Mouse (Mus musculus): Measurements from ENCODE around the gene Mkln1. TPM values are rescaled to one million over a fixed set of nuclear protein-coding genes. Genes with fewer than 3 reads are reported as not detected.
A peak's percentile ranks its signal among the peaks of the same experiment; 100 is the strongest.

Gene Mkln1
- polyA plus RNA-seq, 1 experiment from 2014 or later: 154 TPM

DNA sequence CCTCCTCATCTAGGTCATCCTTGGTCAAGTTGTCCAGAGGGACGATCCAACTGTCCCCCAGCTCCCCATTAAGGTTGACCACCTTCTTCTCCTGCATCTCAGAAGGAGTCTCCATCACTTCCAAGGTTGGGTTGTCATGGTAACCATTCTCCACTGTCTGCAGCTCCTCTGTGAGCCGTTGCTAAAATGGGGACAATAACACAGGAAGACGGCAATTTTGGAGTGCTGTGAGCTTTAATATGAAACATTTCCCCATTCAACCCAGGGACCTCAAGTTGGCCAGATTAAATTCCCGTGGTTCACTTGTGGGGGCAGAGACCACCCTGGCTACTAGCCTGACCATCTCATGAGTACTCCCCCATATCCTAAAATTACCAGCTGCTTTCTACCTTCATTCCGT is 124.5 kb downstream of the Mkln1 start:
- Histone ChIP-seq H3K4me1 (ENCODE audit: control insufficient read depth, insufficient read depth, low read length) (no peaks in the 10 kb centered on the region), H3K36me3 (ENCODE audit: control insufficient read depth, insufficient read depth, low read length) (peaks cover 41% of the 10 kb centered on the region), H3K27ac (replicated peaks; ENCODE audit: low read depth, low read length) (no peak overlapping the region), H3K27me3 (ENCODE audit: control insufficient read depth, insufficient read depth, low read length) (no peaks in the 10 kb centered on the region), H3K4me3 (replicated peaks; ENCODE audit: low read depth, low read length) (no peak overlapping the region), H3K9me3 (ENCODE audit: control insufficient read depth, low read length) (no peaks in the 10 kb centered on the region), H3K4me2 (ENCODE audit: low read length) (no peak overlapping the region), H3K9ac (replicated peaks; ENCODE audit: low read length) (no peak overlapping the region)
- no peak for ATAC-seq (ENCODE audit: low FRiP score, low TSS enrichment)
- WGBS: 49% methylated on average over 5 of the region's 5 CpGs
- peak; percentile 57 for DNase-seq

DNA sequence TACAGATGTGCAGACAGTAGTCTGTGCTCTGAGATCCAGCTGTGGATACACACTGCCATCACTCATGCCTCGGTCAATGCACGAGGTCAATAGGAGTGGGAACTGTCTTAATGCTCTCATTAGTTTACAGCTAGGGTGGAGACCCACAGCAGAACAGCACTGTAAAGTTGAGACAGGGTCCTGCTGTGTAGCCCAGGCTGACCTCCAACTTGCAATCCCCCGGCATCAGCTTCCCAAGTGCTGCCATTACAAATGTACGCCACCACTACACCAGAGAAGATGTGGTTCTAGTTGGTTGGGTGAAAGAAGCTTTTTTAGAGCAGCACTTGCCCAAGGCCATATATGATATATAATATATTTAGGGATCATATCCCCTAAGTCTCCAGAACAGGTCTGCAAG is 125.1 kb downstream of the Mkln1 start:
- no peaks in the 10 kb centered on the region for H3K27me3 ChIP-seq (ENCODE audit: control insufficient read depth, insufficient read depth, low read length)
- H3K36me3 ChIP-seq (ENCODE audit: control insufficient read depth, insufficient read depth, low read length): peaks cover 46% of the 10 kb centered on the region
- no peak overlapping the region for H3K4me2 ChIP-seq (ENCODE audit: low read length)
- DNase-seq (no peak), ATAC-seq (ENCODE audit: low FRiP score, low TSS enrichment) (no peak)
- no peak overlapping the region for H3K9ac ChIP-seq (replicated peaks; ENCODE audit: low read length)
- 95% methylated on average over 4 of the region's 4 CpGs for WGBS
- H3K4me1 ChIP-seq (ENCODE audit: control insufficient read depth, insufficient read depth, low read length): no peaks in the 10 kb centered on the region
- H3K27ac ChIP-seq (replicated peaks; ENCODE audit: low read depth, low read length): no peak overlapping the region
- H3K9me3 ChIP-seq (ENCODE audit: control insufficient read depth, low read length): no peaks in the 10 kb centered on the region
- H3K4me3 ChIP-seq (replicated peaks; ENCODE audit: low read depth, low read length): no peak overlapping the region

DNA sequence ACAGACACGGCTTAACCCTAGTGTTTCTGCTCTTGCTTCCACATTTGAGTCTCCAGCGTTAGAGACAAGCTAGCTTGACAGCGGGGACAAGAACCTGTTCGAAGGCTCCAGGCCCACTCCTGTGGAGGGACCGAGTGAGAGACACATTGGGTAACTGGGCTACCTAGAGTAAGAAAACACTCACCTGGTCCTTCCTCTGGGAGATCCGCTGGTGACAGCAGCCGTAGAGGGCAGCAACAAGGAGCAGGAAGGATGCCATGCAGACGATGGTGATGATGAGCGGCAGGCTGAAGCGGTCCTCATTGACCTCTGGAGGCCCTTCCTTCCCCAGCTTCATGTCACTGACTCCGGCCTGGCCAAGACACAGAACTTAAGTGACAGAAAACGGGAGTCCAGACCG is 125.6 kb downstream of the Mkln1 start:
- no peak for ATAC-seq (ENCODE audit: low FRiP score, low TSS enrichment)
- no peak for DNase-seq
- no peaks in the 10 kb centered on the region for H3K4me1 ChIP-seq (ENCODE audit: control insufficient read depth, insufficient read depth, low read length)
- no peaks in the 10 kb centered on the region for H3K27me3 ChIP-seq (ENCODE audit: control insufficient read depth, insufficient read depth, low read length)
- H3K4me2 ChIP-seq (ENCODE audit: low read length): no peak overlapping the region
- no peak overlapping the region for H3K27ac ChIP-seq (replicated peaks; ENCODE audit: low read depth, low read length)
- no peak overlapping the region for H3K4me3 ChIP-seq (replicated peaks; ENCODE audit: low read depth, low read length)
- WGBS: 95% methylated on average over 13 of the region's 13 CpGs
- peaks cover 46% of the 10 kb centered on the region for H3K36me3 ChIP-seq (ENCODE audit: control insufficient read depth, insufficient read depth, low read length)
- H3K9me3 ChIP-seq (ENCODE audit: control insufficient read depth, low read length): no peaks in the 10 kb centered on the region
- no peak overlapping the region for H3K9ac ChIP-seq (replicated peaks; ENCODE audit: low read length)

DNA sequence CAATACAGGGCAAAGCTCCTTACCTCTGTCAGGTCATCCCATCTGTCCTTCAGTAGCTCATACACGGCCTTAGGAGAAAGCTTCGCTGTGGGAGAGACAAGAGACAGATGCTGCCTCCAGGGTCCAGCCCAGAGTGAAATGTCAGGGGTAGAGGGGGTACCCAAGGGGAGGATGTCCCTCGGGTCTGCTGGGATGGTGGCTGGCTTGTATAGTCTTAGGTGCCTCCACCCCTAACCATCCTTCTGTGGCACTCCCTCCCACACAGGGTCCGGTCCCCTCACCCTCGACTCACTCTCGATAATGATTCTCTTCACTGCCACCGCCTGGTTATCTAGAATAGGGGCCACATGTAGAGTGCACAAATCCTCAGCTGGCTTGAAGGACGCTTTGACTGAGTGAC is 126.1 kb downstream of the Mkln1 start:
- DNase-seq (no peak), ATAC-seq (ENCODE audit: low FRiP score, low TSS enrichment) (peak; percentile 53; the same call in 1 of the 2 replicates)
- H3K27me3 ChIP-seq (ENCODE audit: control insufficient read depth, insufficient read depth, low read length): no peaks in the 10 kb centered on the region
- no peak overlapping the region for H3K27ac ChIP-seq (replicated peaks; ENCODE audit: low read depth, low read length)
- no peaks in the 10 kb centered on the region for H3K4me1 ChIP-seq (ENCODE audit: control insufficient read depth, insufficient read depth, low read length)
- no peak overlapping the region for H3K4me2 ChIP-seq (ENCODE audit: low read length)
- no peak overlapping the region for H3K4me3 ChIP-seq (replicated peaks; ENCODE audit: low read depth, low read length)
- WGBS: 89% methylated on average over 8 of the region's 8 CpGs
- no peak overlapping the region for H3K9ac ChIP-seq (replicated peaks; ENCODE audit: low read length)
- peaks cover 46% of the 10 kb centered on the region for H3K36me3 ChIP-seq (ENCODE audit: control insufficient read depth, insufficient read depth, low read length)
- H3K9me3 ChIP-seq (ENCODE audit: control insufficient read depth, low read length): no peaks in the 10 kb centered on the region

DNA sequence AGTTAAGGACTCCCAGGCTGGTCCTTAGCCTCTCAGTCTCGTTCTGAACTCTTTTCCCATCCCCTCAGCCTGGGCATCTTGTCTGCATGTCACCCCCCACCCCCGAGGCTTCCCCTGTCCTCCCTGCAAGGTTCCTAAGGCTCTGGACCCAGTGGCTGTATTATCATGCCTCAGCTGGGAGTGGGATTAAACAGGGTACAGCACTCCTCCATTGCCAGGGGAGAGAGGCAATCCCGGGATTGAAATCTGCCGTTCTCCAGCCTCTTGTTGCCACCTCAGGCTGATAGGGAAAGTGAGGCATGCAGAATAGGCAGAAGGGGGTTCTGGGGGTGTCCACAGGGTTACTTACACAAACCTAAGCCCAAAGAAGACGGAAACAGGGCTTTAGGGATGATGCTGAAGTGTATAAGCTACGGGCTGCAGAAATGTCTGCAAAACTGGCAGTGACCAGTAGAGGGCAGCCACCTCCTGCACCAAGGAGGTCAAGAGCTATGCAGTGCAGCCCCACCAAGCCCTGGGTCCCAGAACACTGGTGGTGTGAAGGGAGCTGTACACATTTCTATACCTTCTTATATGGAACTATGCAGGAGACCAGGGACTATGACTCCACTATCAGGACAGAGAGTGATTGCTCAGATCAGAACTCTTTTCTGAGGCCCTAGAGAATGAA is 126.8 kb downstream of the Mkln1 start:
- DNase-seq (peak; percentile 88), ATAC-seq (ENCODE audit: low FRiP score, low TSS enrichment) (0 out of 2 replicates have a peak, but pooled peaks have one; percentile 46)
- peaks cover 46% of the 10 kb centered on the region for H3K36me3 ChIP-seq (ENCODE audit: control insufficient read depth, insufficient read depth, low read length)
- H3K27me3 ChIP-seq (ENCODE audit: control insufficient read depth, insufficient read depth, low read length): no peaks in the 10 kb centered on the region
- no peak overlapping the region for H3K4me2 ChIP-seq (ENCODE audit: low read length)
- no peak overlapping the region for H3K27ac ChIP-seq (replicated peaks; ENCODE audit: low read depth, low read length)
- no peak overlapping the region for H3K9ac ChIP-seq (replicated peaks; ENCODE audit: low read length)
- H3K4me1 ChIP-seq (ENCODE audit: control insufficient read depth, insufficient read depth, low read length): no peaks in the 10 kb centered on the region
- 66% methylated on average over 6 of the region's 6 CpGs for WGBS
- H3K4me3 ChIP-seq (replicated peaks; ENCODE audit: low read depth, low read length): no peak overlapping the region
- H3K9me3 ChIP-seq (ENCODE audit: control insufficient read depth, low read length): no peaks in the 10 kb centered on the region

DNA sequence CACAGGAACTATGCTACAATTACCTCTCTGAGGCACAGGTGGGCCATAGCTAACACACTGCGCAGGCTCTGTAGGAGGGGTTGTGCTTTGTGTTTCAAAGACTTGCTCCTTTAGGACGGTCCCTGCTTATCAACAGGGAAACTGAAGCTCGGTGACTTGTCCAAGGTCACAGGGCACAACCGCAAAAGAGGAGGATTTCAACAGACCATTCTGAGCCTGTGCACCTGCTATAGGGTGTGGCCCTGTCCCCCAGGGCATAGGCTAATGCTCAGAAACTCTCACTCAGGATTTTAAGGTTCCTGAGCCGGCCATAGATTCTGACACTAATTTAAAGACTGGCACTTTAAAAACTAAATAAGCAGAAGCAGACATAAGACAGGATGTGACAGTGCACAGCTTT is 128.4 kb downstream of the Mkln1 start:
- ATAC-seq (ENCODE audit: low FRiP score, low TSS enrichment): no peak
- Histone ChIP-seq H3K9ac (replicated peaks; ENCODE audit: low read length) (no peak overlapping the region), H3K36me3 (ENCODE audit: control insufficient read depth, insufficient read depth, low read length) (peaks cover 43% of the 10 kb centered on the region), H3K27ac (replicated peaks; ENCODE audit: low read depth, low read length) (no peak overlapping the region), H3K4me2 (ENCODE audit: low read length) (no peak overlapping the region), H3K9me3 (ENCODE audit: control insufficient read depth, low read length) (no peaks in the 10 kb centered on the region), H3K4me3 (replicated peaks; ENCODE audit: low read depth, low read length) (no peak overlapping the region), H3K27me3 (ENCODE audit: control insufficient read depth, insufficient read depth, low read length) (no peaks in the 10 kb centered on the region), H3K4me1 (ENCODE audit: control insufficient read depth, insufficient read depth, low read length) (no peaks in the 10 kb centered on the region)
- DNase-seq: no peak
- WGBS: 96% methylated on average over 5 of the region's 5 CpGs

DNA sequence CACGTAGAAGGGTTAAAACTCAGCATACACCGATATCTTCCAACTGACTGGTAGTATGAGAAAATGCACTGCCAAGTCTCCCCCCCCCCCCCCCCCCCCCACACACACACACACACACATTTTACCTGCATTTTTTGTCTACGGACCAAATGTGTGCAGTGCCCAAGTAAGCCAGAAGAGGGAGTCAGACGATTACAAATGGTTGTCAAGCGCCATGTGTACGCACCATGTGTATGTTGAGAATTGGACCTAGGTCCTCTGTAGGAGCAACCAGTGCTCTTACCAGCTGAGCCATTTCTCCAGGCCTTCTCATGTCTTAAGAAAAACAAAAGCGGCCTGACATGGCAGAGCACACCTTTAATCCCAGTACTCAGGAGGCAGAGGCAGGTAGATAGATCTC is 129.4 kb downstream of the Mkln1 start:
- DNase-seq (peak; percentile 75), ATAC-seq (ENCODE audit: low FRiP score, low TSS enrichment) (no peak)
- H3K9me3 ChIP-seq (ENCODE audit: control insufficient read depth, low read length): no peaks in the 10 kb centered on the region
- no peak overlapping the region for H3K4me3 ChIP-seq (replicated peaks; ENCODE audit: low read depth, low read length)
- no peaks in the 10 kb centered on the region for H3K27me3 ChIP-seq (ENCODE audit: control insufficient read depth, insufficient read depth, low read length)
- H3K9ac ChIP-seq (replicated peaks; ENCODE audit: low read length): no peak overlapping the region
- no peaks in the 10 kb centered on the region for H3K4me1 ChIP-seq (ENCODE audit: control insufficient read depth, insufficient read depth, low read length)
- peaks cover 33% of the 10 kb centered on the region for H3K36me3 ChIP-seq (ENCODE audit: control insufficient read depth, insufficient read depth, low read length)
- no peak overlapping the region for H3K27ac ChIP-seq (replicated peaks; ENCODE audit: low read depth, low read length)
- 77% methylated on average over 7 of the region's 7 CpGs for WGBS
- H3K4me2 ChIP-seq (ENCODE audit: low read length): no peak overlapping the region

DNA sequence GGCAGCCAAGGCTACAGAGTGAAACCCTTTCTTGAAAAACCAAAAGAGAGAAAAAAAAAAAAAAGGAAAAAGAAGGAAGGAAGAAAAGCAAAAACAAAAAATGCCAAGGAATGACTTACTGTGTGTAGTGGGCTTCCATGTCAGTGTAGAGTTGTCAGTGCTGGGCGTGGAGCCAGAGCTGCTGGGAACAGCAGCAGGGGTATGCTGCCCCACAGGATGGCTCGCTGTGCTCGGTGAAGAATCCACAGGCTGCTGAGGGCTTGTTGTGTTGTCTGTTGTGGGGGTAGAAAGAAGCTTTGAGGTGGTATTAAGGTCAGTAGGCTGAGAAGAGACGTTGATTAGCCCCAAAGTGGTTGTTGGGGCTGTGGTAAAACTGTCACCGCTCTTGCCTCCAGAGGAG is 129.8 kb downstream of the Mkln1 start:
- WGBS: 89% methylated on average over 5 of the region's 5 CpGs
- H3K9ac ChIP-seq (replicated peaks; ENCODE audit: low read length): no peak overlapping the region
- no peaks in the 10 kb centered on the region for H3K27me3 ChIP-seq (ENCODE audit: control insufficient read depth, insufficient read depth, low read length)
- ATAC-seq (ENCODE audit: low FRiP score, low TSS enrichment): no peak
- no peaks in the 10 kb centered on the region for H3K4me1 ChIP-seq (ENCODE audit: control insufficient read depth, insufficient read depth, low read length)
- H3K4me3 ChIP-seq (replicated peaks; ENCODE audit: low read depth, low read length): no peak overlapping the region
- DNase-seq: no peak
- no peak overlapping the region for H3K4me2 ChIP-seq (ENCODE audit: low read length)
- H3K9me3 ChIP-seq (ENCODE audit: control insufficient read depth, low read length): no peaks in the 10 kb centered on the region
- peaks cover 31% of the 10 kb centered on the region for H3K36me3 ChIP-seq (ENCODE audit: control insufficient read depth, insufficient read depth, low read length)
- H3K27ac ChIP-seq (replicated peaks; ENCODE audit: low read depth, low read length): no peak overlapping the region

DNA sequence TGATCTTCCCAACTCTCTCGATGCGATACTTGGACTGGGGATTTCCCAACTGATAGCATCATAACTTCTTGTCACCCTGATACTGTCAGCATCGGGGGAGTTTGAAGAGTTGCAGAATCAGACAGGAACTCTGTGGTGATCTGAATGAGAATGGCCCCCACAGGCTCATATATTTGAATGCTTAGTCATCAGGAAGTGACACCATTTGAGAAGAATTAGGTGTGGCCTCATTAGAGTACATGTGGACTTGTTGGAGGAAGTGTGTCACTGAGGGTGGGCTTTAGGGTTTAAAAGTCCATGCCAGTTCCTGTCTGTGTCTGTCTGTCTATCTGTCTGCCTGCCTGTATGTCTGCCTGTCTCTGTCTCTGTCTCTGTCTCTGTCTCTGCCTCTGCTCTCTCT is 133.3 kb downstream of the Mkln1 start:
- DNase-seq: no peak
- Histone ChIP-seq H3K4me2 (ENCODE audit: low read length) (no peak overlapping the region), H3K27me3 (ENCODE audit: control insufficient read depth, insufficient read depth, low read length) (no peaks in the 10 kb centered on the region), H3K36me3 (ENCODE audit: control insufficient read depth, insufficient read depth, low read length) (peaks cover 5% of the 10 kb centered on the region; the same call in 1 of the 2 replicates), H3K9me3 (ENCODE audit: control insufficient read depth, low read length) (no peaks in the 10 kb centered on the region), H3K4me1 (ENCODE audit: control insufficient read depth, insufficient read depth, low read length) (no peaks in the 10 kb centered on the region), H3K4me3 (replicated peaks; ENCODE audit: low read depth, low read length) (no peak overlapping the region), H3K9ac (replicated peaks; ENCODE audit: low read length) (no peak overlapping the region), H3K27ac (replicated peaks; ENCODE audit: low read depth, low read length) (no peak overlapping the region)
- 88% methylated on average over 3 of the region's 3 CpGs for WGBS
- ATAC-seq (ENCODE audit: low FRiP score, low TSS enrichment): no peak

Measured in midbrain, embryonic 14.5 days (tissue).